Mouse (Mus musculus): Measurements from ENCODE around the gene St3gal3.

Gene St3gal3

GRCm38 (mm10) chr4:118015126-118015525 is 119.6 kb downstream of the St3gal3 start:
- TF ChIP-seq GATA4 (IDR thresholded peaks at IDR 0.05; ENCODE audit: insufficient replicate concordance, low read length) = no peak

GRCm38 (mm10) chr4:118010661-118011173 is 124.0 kb downstream of the St3gal3 start:
- TF ChIP-seq GATA4 (IDR thresholded peaks at IDR 0.05; ENCODE audit: insufficient replicate concordance, low read length) = no peak

GRCm38 (mm10) chr4:118008433-118009033 is 126.2 kb downstream of the St3gal3 start:
- TF ChIP-seq GATA4 (IDR thresholded peaks at IDR 0.05; ENCODE audit: insufficient replicate concordance, low read length) = no peak

GRCm38 (mm10) chr4:118001355-118001754 is 133.4 kb downstream of the St3gal3 start:
- no peak for TF ChIP-seq GATA4 (IDR thresholded peaks at IDR 0.05; ENCODE audit: insufficient replicate concordance, low read length)

GRCm38 (mm10) chr4:118000605-118001208 is 134.0 kb downstream of the St3gal3 start:
- no peak for TF ChIP-seq GATA4 (IDR thresholded peaks at IDR 0.05; ENCODE audit: insufficient replicate concordance, low read length)

GRCm38 (mm10) chr4:117999951-118000350 is 134.8 kb downstream of the St3gal3 start:
- TF ChIP-seq GATA4 (IDR thresholded peaks at IDR 0.05; ENCODE audit: insufficient replicate concordance, low read length) = no peak

- TF ChIP-seq GATA4 (IDR thresholded peaks at IDR 0.05; ENCODE audit: insufficient replicate concordance, low read length) = peak; percentile 79; the same call in 1 of the 2 replicates
Observed at GRCm38 (mm10) chr4:117997381-117998269, 137.1 kb downstream of the St3gal3 start.

- no peak for TF ChIP-seq GATA4 (IDR thresholded peaks at IDR 0.05; ENCODE audit: insufficient replicate concordance, low read length)
Observed at GRCm38 (mm10) chr4:117996701-117997100, 138.0 kb downstream of the St3gal3 start.

GRCm38 (mm10) chr4:117995461-117995860 is 139.3 kb downstream of the St3gal3 start:
- no peak for TF ChIP-seq GATA4 (IDR thresholded peaks at IDR 0.05; ENCODE audit: insufficient replicate concordance, low read length)

- TF ChIP-seq GATA4 (IDR thresholded peaks at IDR 0.05; ENCODE audit: insufficient replicate concordance, low read length) = no peak
Observed at GRCm38 (mm10) chr4:117993421-117993820, 141.3 kb downstream of the St3gal3 start.

- no peak for TF ChIP-seq GATA4 (IDR thresholded peaks at IDR 0.05; ENCODE audit: insufficient replicate concordance, low read length)
Observed at GRCm38 (mm10) chr4:117992872-117993271, 141.8 kb downstream of the St3gal3 start.

- no peak for TF ChIP-seq GATA4 (IDR thresholded peaks at IDR 0.05; ENCODE audit: insufficient replicate concordance, low read length)
Observed at GRCm38 (mm10) chr4:117992036-117992435, 142.7 kb downstream of the St3gal3 start.

GRCm38 (mm10) chr4:117991055-117991627 is 143.6 kb downstream of the St3gal3 start:
- no peak for TF ChIP-seq GATA4 (IDR thresholded peaks at IDR 0.05; ENCODE audit: insufficient replicate concordance, low read length)

GRCm38 (mm10) chr4:117990571-117990970 is 144.1 kb downstream of the St3gal3 start:
- TF ChIP-seq GATA4 (IDR thresholded peaks at IDR 0.05; ENCODE audit: insufficient replicate concordance, low read length) = no peak

GRCm38 (mm10) chr4:117989801-117990200 is 144.9 kb downstream of the St3gal3 start:
- TF ChIP-seq GATA4 (IDR thresholded peaks at IDR 0.05; ENCODE audit: insufficient replicate concordance, low read length) = no peak
